Mouse (Mus musculus): ENCODE measurements at regions not wholly inside any gene's neighbourhood (a gene's known extent, or its start where the extent isn't known, plus 50 kb on each side); places are given as distances from the start of the nearest gene placed in this dataset.

- DNase-seq (ENCODE audit: low read depth): peak; percentile 38
Measured at GRCm38 (mm10) chr2:47053689-47054088, 1760.2 kb upstream of the Acvr2a start.

GRCm38 (mm10) chr2:47074191-47074590 lies 1739.7 kb upstream of the Acvr2a start:
- DNase-seq (ENCODE audit: low read depth): no peak

GRCm38 (mm10) chr2:47075225-47075624 lies 1738.7 kb upstream of the Acvr2a start:
- no peak for DNase-seq (ENCODE audit: low read depth)

GRCm38 (mm10) chr2:47088635-47089034 lies 1725.3 kb upstream of the Acvr2a start:
- DNase-seq (ENCODE audit: low read depth): no peak

- no peak for DNase-seq (ENCODE audit: low read depth)
Measured at GRCm38 (mm10) chr2:47095993-47096392, 1717.9 kb upstream of the Acvr2a start.

- DNase-seq (ENCODE audit: low read depth): no peak
Measured at GRCm38 (mm10) chr2:47139435-47139834, 1674.5 kb upstream of the Acvr2a start.

GRCm38 (mm10) chr2:47184067-47184802 lies 1629.7 kb upstream of the Acvr2a start:
- no peak for DNase-seq (ENCODE audit: low read depth)

Data from 416B (cell line).